Mouse (Mus musculus): ENCODE data around the gene Osbp2. TPM values are rescaled to one million over a fixed set of nuclear protein-coding genes. Genes with fewer than 3 reads are reported as not detected.

The Osbp2 gene
- polyA plus RNA-seq, 1 experiment from 2014 or later = 0.32 TPM

- H3K27ac ChIP-seq (ENCODE audit: poor library complexity, severe bottlenecking) = no peak overlapping the region
- WGBS = 2% methylated on average over 53 of the region's 56 CpGs
- no peak overlapping the region for H3K9ac ChIP-seq
- H3K27me3 ChIP-seq (replicated peaks) = peaks cover 61% of the 10 kb centered on the region
- no peaks in the 10 kb centered on the region for H3K36me3 ChIP-seq
- peak overlapping the region; percentile 43 for H3K4me3 ChIP-seq
- peaks cover 10% of the 10 kb centered on the region for H3K4me1 ChIP-seq (replicated peaks)
- H3K9me3 ChIP-seq (replicated peaks) = no peaks in the 10 kb centered on the region; the same call in 1 of the 2 replicates
- ATAC-seq (ENCODE audit: insufficient number of reproducible peaks, low FRiP score) = no peak; the same call in 1 of the 2 replicates
- peak overlapping the region; percentile 71 for H3K4me2 ChIP-seq
These were observed 89.0 kb downstream of the Osbp2 start for GRCm38 (mm10) chr11:3774463-3775262.

DNA sequence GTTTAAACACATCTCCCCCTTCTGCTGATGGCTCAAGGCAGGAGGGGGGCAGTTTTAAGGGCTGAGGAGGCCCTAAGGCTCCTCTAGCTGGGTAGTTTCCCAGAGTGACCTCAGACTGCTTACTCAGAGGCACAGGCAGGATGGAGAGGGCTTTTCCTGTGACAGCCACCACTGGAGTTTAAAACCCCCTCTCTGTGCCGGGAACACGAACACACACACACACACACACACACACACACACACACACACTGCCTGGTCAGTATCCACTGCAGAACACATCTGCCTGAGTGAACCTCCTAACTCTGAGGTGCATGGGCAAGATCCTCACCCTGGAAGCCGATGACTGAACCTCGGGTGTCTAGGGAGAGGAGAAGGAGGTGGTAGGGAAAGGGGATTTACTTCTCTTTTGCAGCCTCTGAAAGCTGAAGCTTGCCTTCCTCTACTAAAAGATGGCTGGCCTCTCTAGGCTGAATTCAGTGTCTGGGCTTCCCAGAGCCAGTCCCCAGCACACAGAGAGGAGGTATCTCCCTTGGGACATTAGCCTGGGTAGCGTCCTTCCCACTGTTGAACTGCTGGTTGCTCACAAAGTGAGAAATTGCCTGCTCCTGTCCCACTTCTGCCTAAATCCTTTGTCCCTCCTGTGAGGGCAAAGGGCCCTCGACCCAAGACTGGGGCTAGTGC is 89.8 kb downstream of the Osbp2 start:
- H3K27ac ChIP-seq (ENCODE audit: poor library complexity, severe bottlenecking) = no peak overlapping the region
- H3K9me3 ChIP-seq (replicated peaks) = peaks cover 3% of the 10 kb centered on the region; the same call in 1 of the 2 replicates
- WGBS = 45% methylated on average over 6 of the region's 6 CpGs
- no peak for ATAC-seq (ENCODE audit: insufficient number of reproducible peaks, low FRiP score)
- H3K4me3 ChIP-seq = peak overlapping the region; percentile 43
- H3K36me3 ChIP-seq = no peaks in the 10 kb centered on the region
- peaks cover 61% of the 10 kb centered on the region for H3K27me3 ChIP-seq (replicated peaks)
- H3K9ac ChIP-seq = no peak overlapping the region
- peaks cover 10% of the 10 kb centered on the region for H3K4me1 ChIP-seq (replicated peaks)
- peak overlapping the region; percentile 71 for H3K4me2 ChIP-seq

- Histone ChIP-seq H3K27ac (ENCODE audit: poor library complexity, severe bottlenecking) (no peak overlapping the region), H3K4me2 (no peak overlapping the region), H3K9ac (no peak overlapping the region), H3K9me3 (replicated peaks) (peaks cover 4% of the 10 kb centered on the region; the same call in 1 of the 2 replicates), H3K4me3 (no peak overlapping the region), H3K4me1 (replicated peaks) (peaks cover 10% of the 10 kb centered on the region), H3K27me3 (replicated peaks) (peaks cover 66% of the 10 kb centered on the region), H3K36me3 (no peaks in the 10 kb centered on the region)
- WGBS = 71% methylated on average over 8 of the region's 8 CpGs
- no peak for ATAC-seq (ENCODE audit: insufficient number of reproducible peaks, low FRiP score)
These were observed 90.6 kb downstream of the Osbp2 start for GRCm38 (mm10) chr11:3773136-3773535.

DNA sequence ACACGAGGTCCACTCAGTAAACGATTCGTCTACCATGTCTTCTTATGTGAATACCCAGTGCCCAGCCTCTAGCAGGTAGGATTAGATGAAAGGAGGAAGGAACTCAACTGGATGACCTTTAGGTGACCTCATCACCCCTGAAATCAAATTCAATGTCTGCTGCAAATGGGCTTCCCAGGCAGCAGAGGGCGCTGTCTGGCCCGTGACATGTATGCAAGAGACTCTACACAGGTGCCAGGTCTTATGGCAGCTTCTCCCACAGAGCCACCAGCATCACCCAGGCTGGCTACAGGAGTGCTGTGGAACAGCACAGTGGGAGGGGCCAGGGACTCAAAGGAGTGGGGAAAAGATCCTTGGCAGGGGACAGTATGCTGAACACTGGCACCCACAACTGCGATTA is 92.4 kb downstream of the Osbp2 start:
- peaks cover 4% of the 10 kb centered on the region; the same call in 1 of the 2 replicates for H3K9me3 ChIP-seq (replicated peaks)
- ATAC-seq (ENCODE audit: insufficient number of reproducible peaks, low FRiP score) = no peak
- no peak overlapping the region for H3K4me3 ChIP-seq
- H3K4me1 ChIP-seq (replicated peaks) = peaks cover 10% of the 10 kb centered on the region
- no peak overlapping the region for H3K27ac ChIP-seq (ENCODE audit: poor library complexity, severe bottlenecking)
- no peak overlapping the region for H3K4me2 ChIP-seq
- WGBS = 48% methylated on average over 6 of the region's 6 CpGs
- no peaks in the 10 kb centered on the region for H3K36me3 ChIP-seq
- H3K27me3 ChIP-seq (replicated peaks) = peaks cover 58% of the 10 kb centered on the region
- H3K9ac ChIP-seq = no peak overlapping the region

- no peak for ATAC-seq (ENCODE audit: insufficient number of reproducible peaks, low FRiP score)
- no peak overlapping the region for H3K9ac ChIP-seq
- WGBS = 71% methylated on average over 5 of the region's 5 CpGs
- H3K9me3 ChIP-seq (replicated peaks) = peaks cover 4% of the 10 kb centered on the region; the same call in 1 of the 2 replicates
- H3K27me3 ChIP-seq (replicated peaks) = peaks cover 50% of the 10 kb centered on the region
- H3K4me2 ChIP-seq = no peak overlapping the region
- H3K36me3 ChIP-seq = no peaks in the 10 kb centered on the region
- H3K4me1 ChIP-seq (replicated peaks) = no peaks in the 10 kb centered on the region
- no peak overlapping the region for H3K27ac ChIP-seq (ENCODE audit: poor library complexity, severe bottlenecking)
- H3K4me3 ChIP-seq = no peak overlapping the region
These were observed 95.9 kb downstream of the Osbp2 start for GRCm38 (mm10) chr11:3767830-3768229.

- H3K4me1 ChIP-seq (replicated peaks) = peaks cover 5% of the 10 kb centered on the region; the same call in 1 of the 2 replicates
- H3K27me3 ChIP-seq (replicated peaks) = peaks cover 53% of the 10 kb centered on the region
- H3K36me3 ChIP-seq = no peaks in the 10 kb centered on the region
These were observed 96.7 kb downstream of the Osbp2 start for GRCm38 (mm10) chr11:3766964-3767363.

GRCm38 (mm10) chr11:3764352-3764751 is 99.4 kb downstream of the Osbp2 start:
- peaks cover 72% of the 10 kb centered on the region for H3K27me3 ChIP-seq (replicated peaks)
- H3K36me3 ChIP-seq = no peaks in the 10 kb centered on the region
- WGBS = 58% methylated on average over 4 of the region's 4 CpGs
- no peak overlapping the region for H3K27ac ChIP-seq (ENCODE audit: poor library complexity, severe bottlenecking)
- H3K9ac ChIP-seq = no peak overlapping the region
- no peak overlapping the region for H3K4me3 ChIP-seq
- peaks cover 4% of the 10 kb centered on the region; the same call in 1 of the 2 replicates for H3K9me3 ChIP-seq (replicated peaks)
- H3K4me2 ChIP-seq = no peak overlapping the region
- no peak for ATAC-seq (ENCODE audit: insufficient number of reproducible peaks, low FRiP score)
- peaks cover 12% of the 10 kb centered on the region for H3K4me1 ChIP-seq (replicated peaks)

More at GRCm38 (mm10) chr11:3766964-3767363, 96.7 kb downstream of the Osbp2 start:
- Histone ChIP-seq H3K4me3 (no peak overlapping the region), H3K9ac (no peak overlapping the region), H3K27ac (ENCODE audit: poor library complexity, severe bottlenecking) (no peak overlapping the region), H3K4me2 (no peak overlapping the region), H3K9me3 (replicated peaks) (peaks cover 4% of the 10 kb centered on the region; the same call in 1 of the 2 replicates)
- WGBS = 81% methylated on average over 8 of the region's 8 CpGs
- ATAC-seq (ENCODE audit: insufficient number of reproducible peaks, low FRiP score) = no peak

GRCm38 (mm10) chr11:3761775-3762501 is 101.8 kb downstream of the Osbp2 start:
- no peak for ATAC-seq (ENCODE audit: insufficient number of reproducible peaks, low FRiP score)
- Histone ChIP-seq H3K4me2 (peak overlapping the region; percentile 86), H3K4me1 (replicated peaks) (peaks cover 12% of the 10 kb centered on the region), H3K9ac (peak overlapping the region; percentile 59), H3K9me3 (replicated peaks) (no peaks in the 10 kb centered on the region), H3K4me3 (peak overlapping the region; percentile 58), H3K36me3 (no peaks in the 10 kb centered on the region), H3K27me3 (replicated peaks) (peaks cover 79% of the 10 kb centered on the region), H3K27ac (ENCODE audit: poor library complexity, severe bottlenecking) (no peak overlapping the region)
- under 1% methylated on average over 90 of the region's 90 CpGs for WGBS

DNA sequence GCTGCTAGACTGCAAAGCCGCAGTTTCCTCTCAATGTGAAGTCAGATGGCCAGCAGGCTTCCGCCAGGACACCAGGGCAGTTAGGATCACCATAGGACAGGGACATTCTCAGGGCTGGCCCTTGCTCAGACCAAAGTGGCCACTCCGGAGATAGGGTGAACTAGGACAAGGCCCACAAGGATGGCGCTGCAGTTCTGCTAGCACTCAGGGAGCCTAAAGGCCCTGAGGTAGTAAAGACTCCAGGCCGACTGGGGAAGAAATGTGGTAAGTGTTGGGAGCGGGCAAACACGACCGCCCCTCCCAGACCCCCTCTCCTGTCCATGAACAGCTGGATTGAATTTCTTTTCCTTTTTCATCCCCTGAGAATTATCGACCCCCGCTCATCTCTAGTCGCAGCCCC is 102.4 kb downstream of the Osbp2 start:
- Histone ChIP-seq H3K4me3 (peak overlapping the region; percentile 58), H3K36me3 (no peaks in the 10 kb centered on the region), H3K27ac (ENCODE audit: poor library complexity, severe bottlenecking) (no peak overlapping the region), H3K4me2 (peak overlapping the region; percentile 86), H3K9me3 (replicated peaks) (no peaks in the 10 kb centered on the region), H3K27me3 (replicated peaks) (peaks cover 74% of the 10 kb centered on the region), H3K4me1 (replicated peaks) (peaks cover 12% of the 10 kb centered on the region), H3K9ac (peak overlapping the region; percentile 59)
- 13% methylated on average over 11 of the region's 11 CpGs for WGBS
- ATAC-seq (ENCODE audit: insufficient number of reproducible peaks, low FRiP score) = no peak

DNA sequence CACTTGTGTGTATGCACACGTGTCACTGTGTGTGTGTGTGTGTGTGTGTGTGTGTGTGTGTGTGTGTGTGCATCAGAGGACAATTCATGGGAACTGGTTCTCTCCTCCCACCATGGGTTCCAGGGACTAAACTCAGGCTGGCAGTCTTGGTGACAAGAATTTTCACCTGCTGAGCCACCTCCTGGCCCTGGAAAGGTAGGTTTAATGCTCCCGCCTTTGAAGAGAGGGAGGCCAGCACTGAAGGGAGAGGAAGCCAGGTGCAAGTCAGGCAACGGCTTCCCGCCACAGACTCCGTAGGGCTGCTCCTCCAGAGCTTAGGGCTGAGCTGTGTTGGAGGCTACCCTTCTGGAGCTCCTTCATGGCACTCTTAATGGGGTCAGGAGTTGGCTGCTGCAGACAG is 104.3 kb downstream of the Osbp2 start:
- no peaks in the 10 kb centered on the region for H3K36me3 ChIP-seq
- no peak overlapping the region for H3K4me2 ChIP-seq
- no peaks in the 10 kb centered on the region for H3K9me3 ChIP-seq (replicated peaks)
- peaks cover 12% of the 10 kb centered on the region for H3K4me1 ChIP-seq (replicated peaks)
- no peak for ATAC-seq (ENCODE audit: insufficient number of reproducible peaks, low FRiP score)
- H3K27me3 ChIP-seq (replicated peaks) = peaks cover 67% of the 10 kb centered on the region
- no peak overlapping the region for H3K9ac ChIP-seq
- WGBS = 68% methylated on average over 5 of the region's 5 CpGs
- H3K4me3 ChIP-seq = no peak overlapping the region
- H3K27ac ChIP-seq (ENCODE audit: poor library complexity, severe bottlenecking) = no peak overlapping the region

GRCm38 (mm10) chr11:3755341-3755740 is 108.4 kb downstream of the Osbp2 start:
- H3K27me3 ChIP-seq (replicated peaks) = peaks cover 37% of the 10 kb centered on the region
- no peak overlapping the region for H3K4me3 ChIP-seq
- H3K4me1 ChIP-seq (replicated peaks) = no peaks in the 10 kb centered on the region
- ATAC-seq (ENCODE audit: insufficient number of reproducible peaks, low FRiP score) = no peak
- no peak overlapping the region for H3K4me2 ChIP-seq
- no peaks in the 10 kb centered on the region for H3K9me3 ChIP-seq (replicated peaks)
- 63% methylated on average over 4 of the region's 4 CpGs for WGBS
- H3K27ac ChIP-seq (ENCODE audit: poor library complexity, severe bottlenecking) = no peak overlapping the region
- H3K9ac ChIP-seq = no peak overlapping the region
- H3K36me3 ChIP-seq = no peaks in the 10 kb centered on the region
